ENCODE assay signal across 8 mouse cellular contexts in the genomic region with DNA sequence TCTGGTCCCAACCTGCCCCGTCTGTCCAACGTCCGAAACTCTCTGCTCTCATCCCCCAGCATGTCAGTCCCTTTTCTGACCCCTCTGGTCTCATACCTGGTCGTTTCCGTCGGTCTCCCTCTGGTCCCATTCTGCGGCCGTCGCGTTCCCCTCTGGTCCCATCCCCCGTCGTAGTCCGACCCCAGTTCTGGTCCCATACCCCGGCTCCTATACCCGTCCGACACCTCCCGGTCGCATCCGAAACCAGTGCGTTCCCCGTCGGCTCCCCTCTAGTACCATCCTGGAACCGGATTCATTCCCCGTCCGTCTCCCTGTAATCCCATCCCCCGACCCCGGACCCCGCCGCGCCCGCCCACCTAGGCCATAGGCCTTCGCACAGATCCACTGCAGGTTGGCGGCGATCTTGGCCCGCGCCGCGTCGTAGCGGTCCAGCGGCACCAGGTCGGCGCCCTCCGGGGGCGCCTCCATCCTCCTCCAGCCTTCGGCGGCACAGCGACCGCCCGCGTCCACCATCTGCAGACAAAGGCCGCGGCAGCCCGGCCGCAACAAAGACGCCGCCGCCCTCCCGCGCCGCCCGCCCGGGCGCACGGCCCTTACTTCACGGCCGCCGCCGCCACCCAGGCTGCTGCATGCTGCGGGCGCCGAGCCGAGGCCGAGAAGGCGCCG. TPM values are rescaled to one million over a fixed set of nuclear protein-coding genes. Genes with fewer than 3 reads are reported as not detected.
DNase-seq lines count a peak whose midpoint lies in the region; ATAC-seq and TF ChIP-seq lines count a peak whose summit lies in the region.

No protein-coding gene starts in this region.

- peak overlapping the region; percentile 83 for H3K27ac ChIP-seq in liver, embryonic 11.5 days (ENCODE audit: low read depth, low read length)
- H3K27ac ChIP-seq in neural tube, embryonic 12.5 days = peak overlapping the region; percentile 91

- DNase-seq in kidney, adult 11 months = peak; percentile 14
- DNase-seq in kidney, postnatal 14 days = no peak
- DNase-seq in embryo, embryonic 11.5 days (ENCODE audit: low read depth, low spot score) = peak; percentile 24
- DNase-seq in heart, postnatal 4 days = peak; percentile 55
- DNase-seq in liver, embryonic 11.5 days (ENCODE audit: low spot score) = peak; percentile 57
- DNase-seq in ovary, postnatal 14 days (ENCODE audit: low spot score) = no peak

- H3K4me2 ChIP-seq in liver, embryonic 11.5 days = peak overlapping the region; percentile 97
- H3K4me2 ChIP-seq in neural tube, embryonic 12.5 days (replicated peaks) = peak overlapping the region; percentile 94

- under 1% methylated on average over 70 of the region's 76 CpGs for WGBS in liver, embryonic 11.5 days
- WGBS in neural tube, embryonic 12.5 days = under 1% methylated on average over 76 of the region's 76 CpGs

- no peak for TF ChIP-seq CTCF in E14TG2a.4 (conservative IDR thresholded peaks at IDR 0.05; ENCODE audit: low read length)

- H3K36me3 ChIP-seq in E14TG2a.4 (ENCODE audit: insufficient read depth, low read length) = peaks cover 28% of the 10 kb centered on the region
- H3K36me3 ChIP-seq in liver, embryonic 11.5 days (ENCODE audit: control insufficient read depth, insufficient read depth, low read length) = peaks cover 4% of the 10 kb centered on the region
- peaks cover 3% of the 10 kb centered on the region; the same call in 1 of the 2 replicates for H3K36me3 ChIP-seq in neural tube, embryonic 12.5 days

- H3K27me3 ChIP-seq in E14TG2a.4 (ENCODE audit: insufficient read depth, low read length) = peaks cover 4% of the 10 kb centered on the region; the same call in 1 of the 2 replicates
- H3K27me3 ChIP-seq in liver, embryonic 11.5 days (replicated peaks; ENCODE audit: control insufficient read depth, insufficient read depth, low read length) = no peaks in the 10 kb centered on the region
- H3K27me3 ChIP-seq in neural tube, embryonic 12.5 days (replicated peaks) = no peaks in the 10 kb centered on the region

- H3K4me3 ChIP-seq in E14TG2a.4 (replicated peaks; ENCODE audit: low read length) = peak overlapping the region; percentile 90
- peak overlapping the region; percentile 95 for H3K4me3 ChIP-seq in liver, embryonic 11.5 days (ENCODE audit: low read depth, low read length)
- H3K4me3 ChIP-seq in neural tube, embryonic 12.5 days = peak overlapping the region; percentile 96

- H3K9ac ChIP-seq in liver, embryonic 11.5 days (ENCODE audit: low read depth, low read length) = peak overlapping the region; percentile 92
- peak overlapping the region; percentile 98 for H3K9ac ChIP-seq in neural tube, embryonic 12.5 days

- ATAC-seq in liver, embryonic 11.5 days (replicated peaks; ENCODE audit: low FRiP score) = peak; percentile 6
- ATAC-seq in neural tube, embryonic 12.5 days (ENCODE audit: low FRiP score, low read depth) = peak; percentile 22

- no peaks in the 10 kb centered on the region for H3K9me3 ChIP-seq in E14TG2a.4 (ENCODE audit: low read length)
- H3K9me3 ChIP-seq in liver, embryonic 11.5 days (ENCODE audit: control insufficient read depth, low read length) = no peaks in the 10 kb centered on the region
- H3K9me3 ChIP-seq in neural tube, embryonic 12.5 days = no peaks in the 10 kb centered on the region

- H3K4me1 ChIP-seq in E14TG2a.4 (replicated peaks; ENCODE audit: low read depth, low read length) = peaks cover 49% of the 10 kb centered on the region
- peaks cover 39% of the 10 kb centered on the region for H3K4me1 ChIP-seq in liver, embryonic 11.5 days (replicated peaks; ENCODE audit: control insufficient read depth, insufficient read depth, low read length)
- peaks cover 44% of the 10 kb centered on the region for H3K4me1 ChIP-seq in neural tube, embryonic 12.5 days

RNA-seq across cellular contexts. Expression of gene Camsap1, which starts 0.5 kb away (rescaled TPM):
- 10 to 100 TPM; 30.1 to 33.3 TPM for total RNA-seq in heart, postnatal 4 days (2021)
- 14.2 and 14.5 TPM in 2 replicates for polyA plus RNA-seq in liver, embryonic 11.5 days (2014; fragmentation: Nextera tagmentation; extraction: Ambion mirVana)
- polyA plus RNA-seq in neural tube, embryonic 12.5 days (2016; fragmentation: Nextera tagmentation; extraction: Ambion mirVana) = 80.2 and 82.6 TPM in 2 replicates

RNA-seq across cellular contexts. Expression of gene Ubac1, which starts 39.0 kb away (rescaled TPM):
- total RNA-seq in heart, postnatal 4 days (2021) = 10 to 100 TPM; 60.3 to 62.4 TPM
- 290 and 303 TPM in 2 replicates for polyA plus RNA-seq in liver, embryonic 11.5 days (2014; fragmentation: Nextera tagmentation; extraction: Ambion mirVana)
- 106 and 107 TPM in 2 replicates for polyA plus RNA-seq in neural tube, embryonic 12.5 days (2016; fragmentation: Nextera tagmentation; extraction: Ambion mirVana)

Comparison
In these comparisons a context has a peak if more than half of its experiments do, and no peak if none do; other contexts are left out.
1. DNase-seq: peak in kidney, adult 11 months (single experiment), embryo, embryonic 11.5 days (single experiment), heart, postnatal 4 days (single experiment) and liver, embryonic 11.5 days (single experiment); none in kidney, postnatal 14 days (single experiment) and ovary, postnatal 14 days (single experiment).
2. Peak in every context shown above with its lines, with median percentiles within 50 percentile points of each other: H3K4me3 ChIP-seq.